Mouse (Mus musculus): Measurements from ENCODE around the gene Sync.

Gene Sync

GRCm38 (mm10) chr4:129287472-129287981 lies at the start of gene Sync:
Sync (plus strand) TSS chr4:129287617.
- DNase-seq (ENCODE audit: low read depth, low spot score), result no peak

GRCm38 (mm10) chr4:129237843-129238441 lies 49.5 kb upstream of the Sync start:
- DNase-seq (ENCODE audit: low read depth, low spot score), result peak; percentile 86

GRCm38 (mm10) chr4:129238579-129239016 lies 48.8 kb upstream of the Sync start:
- DNase-seq (ENCODE audit: low read depth, low spot score), result peak; percentile 54

- DNase-seq (ENCODE audit: low read depth, low spot score), result peak; percentile 97
Observed at GRCm38 (mm10) chr4:129239075-129239474, 48.3 kb upstream of the Sync start.

GRCm38 (mm10) chr4:129241898-129242297 lies 45.5 kb upstream of the Sync start:
- no peak for DNase-seq (ENCODE audit: low read depth, low spot score)

GRCm38 (mm10) chr4:129242327-129242726 lies 45.1 kb upstream of the Sync start:
- DNase-seq (ENCODE audit: low read depth, low spot score), result peak; percentile 75

- DNase-seq (ENCODE audit: low read depth, low spot score), result no peak
Observed at GRCm38 (mm10) chr4:129242761-129243160, 44.7 kb upstream of the Sync start.

GRCm38 (mm10) chr4:129244802-129245201 lies 42.6 kb upstream of the Sync start:
- no peak for DNase-seq (ENCODE audit: low read depth, low spot score)

- DNase-seq (ENCODE audit: low read depth, low spot score), result no peak
Observed at GRCm38 (mm10) chr4:129246360-129247301, 40.8 kb upstream of the Sync start.

- DNase-seq (ENCODE audit: low read depth, low spot score), result peak; percentile 51
Observed at GRCm38 (mm10) chr4:129247381-129248242, 39.8 kb upstream of the Sync start.

- DNase-seq (ENCODE audit: low read depth, low spot score), result peak; percentile 83
Observed at GRCm38 (mm10) chr4:129248243-129248767, 39.1 kb upstream of the Sync start.

- DNase-seq (ENCODE audit: low read depth, low spot score), result no peak
Observed at GRCm38 (mm10) chr4:129249288-129249687, 38.1 kb upstream of the Sync start.

GRCm38 (mm10) chr4:129250759-129251481 lies 36.5 kb upstream of the Sync start:
- peak; percentile 85 for DNase-seq (ENCODE audit: low read depth, low spot score)

GRCm38 (mm10) chr4:129251482-129252125 lies 35.8 kb upstream of the Sync start:
- DNase-seq (ENCODE audit: low read depth, low spot score), result peak; percentile 94

GRCm38 (mm10) chr4:129252492-129252891 lies 34.9 kb upstream of the Sync start:
- DNase-seq (ENCODE audit: low read depth, low spot score), result peak; percentile 56

- DNase-seq (ENCODE audit: low read depth, low spot score), result no peak
Observed at GRCm38 (mm10) chr4:129254571-129254970, 32.8 kb upstream of the Sync start.

GRCm38 (mm10) chr4:129256450-129257380 lies 30.7 kb upstream of the Sync start:
- DNase-seq (ENCODE audit: low read depth, low spot score), result peak; percentile 33

GRCm38 (mm10) chr4:129259101-129259500 lies 28.3 kb upstream of the Sync start:
- peak; percentile 37 for DNase-seq (ENCODE audit: low read depth, low spot score)

- DNase-seq (ENCODE audit: low read depth, low spot score), result peak; percentile 54
Observed at GRCm38 (mm10) chr4:129260678-129261077, 26.7 kb upstream of the Sync start.
